Mouse (Mus musculus): Measurements from ENCODE around the gene Npl. TPM values are rescaled to one million over a fixed set of nuclear protein-coding genes. Genes with fewer than 3 reads are reported as not detected.

Gene Npl
- 1 to 10 TPM; 5.4 to 6.8 TPM for total RNA-seq (2021)

DNA sequence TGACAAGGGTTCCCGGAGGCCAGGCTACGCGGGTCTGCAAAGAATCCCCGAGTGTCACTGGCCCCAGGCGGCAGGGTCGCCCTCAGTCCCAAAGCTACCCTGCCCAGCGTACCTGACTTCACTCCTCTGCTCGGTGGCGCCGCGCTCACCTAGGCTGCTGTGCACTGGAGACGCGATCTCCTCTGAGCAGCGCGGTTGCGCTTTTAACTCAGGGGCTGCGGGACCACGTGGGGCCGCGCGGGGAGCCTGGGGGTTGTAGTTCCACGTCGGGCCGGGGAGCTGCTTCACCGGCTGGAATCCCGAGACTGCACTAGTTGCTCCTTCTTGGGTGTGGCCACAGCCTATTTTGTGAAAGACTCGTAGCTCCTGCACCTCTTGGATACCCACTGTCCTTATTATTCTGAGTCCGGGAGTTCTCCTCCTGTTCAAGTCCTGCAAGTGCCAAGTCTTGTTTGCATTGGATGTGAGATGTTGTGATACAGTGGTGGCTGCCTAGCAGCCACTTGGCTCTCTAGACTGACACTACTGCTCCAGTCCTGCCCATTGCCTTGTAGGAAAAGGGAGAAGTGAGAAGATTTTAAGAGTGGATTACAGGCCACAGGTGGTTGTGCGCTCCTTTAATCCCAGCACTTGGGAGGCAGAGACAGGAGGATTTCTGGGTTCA lies at the start of gene Npl:
Gene Npl (minus strand): TSS at position 510 of the 664 bp plus-strand sequence.
- peak; percentile 66 for DNase-seq
- intact Hi-C loops (cut with DNase I) = loop anchor here (10.0 kb wide), 2 partner anchors 255 to 635 kb away; no protein-coding TSS in a partner anchor

DNA sequence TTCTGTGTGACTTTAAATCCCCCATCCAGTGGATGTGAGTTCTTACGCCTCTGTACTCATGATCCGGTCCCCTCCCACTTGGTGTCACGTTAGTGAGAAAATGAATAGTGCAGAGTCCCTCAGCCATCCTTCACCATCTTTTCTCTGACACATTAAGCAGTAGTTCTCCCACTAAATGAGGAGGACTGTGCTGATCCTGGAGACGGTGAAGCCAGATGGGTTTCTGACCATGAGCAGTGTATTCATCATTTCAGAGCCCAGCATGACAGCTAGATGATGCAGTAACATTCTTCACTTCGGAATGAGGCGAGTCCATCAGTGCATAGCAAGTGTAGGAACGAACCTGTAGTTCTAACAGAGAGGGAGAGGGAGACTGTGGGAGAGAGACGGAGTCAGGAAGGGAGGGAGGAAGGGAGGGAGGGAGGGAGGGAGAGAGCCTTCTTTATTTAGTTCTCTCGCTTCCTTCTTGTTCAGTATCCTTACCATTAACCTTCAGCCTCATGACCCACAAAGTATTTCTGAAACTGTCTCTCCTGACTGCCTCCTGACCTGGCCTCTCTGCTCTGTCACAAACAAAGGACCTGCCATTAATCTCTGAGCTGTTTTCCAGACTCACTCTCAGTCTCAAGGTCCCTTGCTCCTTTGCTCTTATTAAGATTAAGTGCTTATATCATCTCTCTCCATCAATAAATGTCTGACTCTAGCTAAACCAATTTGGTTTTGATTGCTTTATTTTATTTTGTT lies 49.6 kb upstream of the Npl start:
- DNase-seq = no peak
- intact Hi-C loops (cut with DNase I) = no loop called here

DNA sequence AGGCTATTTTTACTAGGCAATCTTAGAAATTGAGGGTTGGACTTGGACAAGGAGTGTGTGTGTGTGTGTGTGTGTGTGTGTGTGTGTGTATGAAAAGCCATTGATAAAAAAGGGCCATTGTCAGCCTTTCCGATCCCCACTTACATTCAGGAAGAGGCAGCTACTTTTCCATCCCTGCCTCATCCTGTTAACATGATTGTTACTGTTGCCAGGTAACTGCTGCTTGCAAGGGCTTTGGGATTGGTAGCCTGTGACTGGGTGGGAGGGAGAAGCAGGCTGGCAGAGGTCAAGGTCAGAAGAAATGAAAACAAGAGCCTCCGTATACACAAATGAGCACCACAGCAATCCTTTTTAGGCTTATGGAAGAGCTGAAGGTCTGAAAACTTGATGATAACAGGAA lies 48.9 kb upstream of the Npl start:
- peak; percentile 9 for DNase-seq
- intact Hi-C loops (cut with DNase I) = no loop called here

DNA sequence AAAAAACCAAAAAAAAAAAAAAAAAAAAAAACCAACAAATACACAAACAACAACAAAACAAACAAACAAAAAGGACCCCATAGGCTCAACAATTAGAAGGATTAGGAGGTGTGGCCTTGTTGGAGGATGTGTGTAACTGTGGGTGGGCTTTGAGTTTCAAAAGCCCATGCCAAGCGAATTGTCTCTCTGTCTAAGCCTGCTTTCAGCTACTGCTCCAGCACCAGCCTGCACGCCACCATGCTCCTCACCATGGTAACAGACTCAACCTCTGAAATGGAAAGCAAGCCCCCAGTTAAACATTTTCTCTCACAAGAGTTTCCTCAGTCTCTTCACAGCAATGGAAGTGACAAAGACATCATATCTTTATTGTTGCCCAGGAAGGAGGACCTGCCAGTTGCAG lies 43.8 kb upstream of the Npl start:
- no peak for DNase-seq
- intact Hi-C loops (cut with DNase I) = no loop called here

DNA sequence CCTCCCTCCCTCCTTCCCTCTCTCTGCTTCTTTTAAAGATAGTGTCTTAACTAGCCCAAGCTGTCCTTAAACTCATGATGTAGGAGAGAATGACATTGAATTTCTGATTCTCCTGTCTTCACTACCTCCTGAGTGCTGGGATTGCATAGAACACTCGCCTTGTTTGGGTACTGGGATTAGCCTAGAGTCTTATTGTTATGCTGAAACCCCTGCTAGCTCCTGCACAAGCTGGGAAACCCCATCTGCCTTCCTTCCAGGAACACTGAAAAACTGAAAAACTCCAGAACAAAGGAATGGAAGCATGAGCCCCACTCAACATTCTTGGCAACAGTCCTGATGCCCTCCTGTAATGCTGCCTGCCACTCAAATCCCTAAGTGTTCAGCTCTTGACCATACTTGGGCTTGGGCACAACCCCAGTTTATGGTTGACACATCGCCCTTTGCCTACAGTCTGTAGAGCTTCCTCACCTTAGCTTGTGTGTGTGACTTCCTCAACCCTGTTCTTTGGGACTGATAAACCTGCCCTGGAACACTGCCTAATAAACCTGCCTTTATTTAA lies 40.4 kb upstream of the Npl start:
- intact Hi-C loops (cut with DNase I) = no loop called here
- DNase-seq = no peak

DNA sequence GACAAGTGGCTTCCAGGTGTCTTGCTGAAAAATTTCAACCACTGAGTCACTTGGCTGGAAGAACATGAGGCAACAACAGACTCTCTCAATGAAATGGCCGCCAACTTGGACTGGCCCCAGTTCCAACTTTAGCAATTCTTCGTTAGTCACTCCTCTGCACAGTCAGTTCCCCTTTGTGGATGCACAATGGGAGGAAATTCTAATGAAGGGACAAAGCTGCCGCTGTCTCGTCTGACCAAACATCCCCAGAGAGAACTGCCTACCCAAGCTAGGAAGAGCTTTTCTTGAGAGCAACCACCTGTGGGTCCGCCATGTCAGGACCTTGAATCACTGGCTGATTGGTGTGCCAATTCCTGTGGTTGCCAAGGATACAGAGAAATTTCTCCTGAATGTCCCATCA lies 38.1 kb upstream of the Npl start:
- intact Hi-C loops (cut with DNase I) = no loop called here

DNA sequence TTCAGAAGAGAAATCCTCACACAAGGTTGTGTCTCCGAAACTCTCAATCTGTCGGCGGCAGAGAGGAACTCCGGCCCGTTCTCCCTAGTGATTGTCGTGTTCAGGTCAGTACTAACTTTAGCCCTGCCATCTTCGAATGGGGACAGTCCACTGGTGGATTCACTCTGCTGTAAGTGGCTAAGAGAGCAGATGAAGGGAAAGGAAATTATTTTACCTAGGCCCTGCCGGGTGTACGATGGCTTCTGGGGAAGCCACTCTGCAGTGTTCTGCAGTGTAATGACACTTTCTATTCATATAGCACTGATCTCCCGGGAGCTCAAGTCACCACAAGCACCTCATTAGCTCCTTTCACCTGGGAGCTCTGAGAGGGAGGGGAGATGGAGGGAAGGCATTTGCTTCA lies 37.0 kb upstream of the Npl start:
- DNase-seq = no peak
- intact Hi-C loops (cut with DNase I) = no loop called here

More for the DNA sequence above, 38.1 kb upstream of the Npl start:
- DNase-seq = no peak

DNA sequence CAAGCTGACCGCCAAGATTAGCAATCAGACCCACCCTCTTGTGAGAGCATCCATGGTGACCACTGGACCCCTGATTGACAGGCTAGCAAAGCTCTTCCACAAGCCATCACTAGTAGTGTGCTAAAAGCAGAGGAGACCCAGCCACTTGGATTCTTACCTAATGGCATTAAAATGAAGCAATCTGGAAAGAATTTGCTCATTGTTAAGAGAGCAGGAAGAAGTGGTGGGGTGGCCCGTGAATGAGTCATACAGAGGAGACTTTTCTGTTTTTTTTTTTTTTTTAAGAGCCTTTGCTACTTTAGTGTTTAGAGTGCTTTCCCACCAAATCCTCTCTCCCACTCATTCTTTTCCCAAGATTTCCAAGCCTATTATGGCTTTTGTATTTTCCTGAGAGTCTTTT lies 35.9 kb upstream of the Npl start:
- no peak for DNase-seq
- intact Hi-C loops (cut with DNase I) = no loop called here

DNA sequence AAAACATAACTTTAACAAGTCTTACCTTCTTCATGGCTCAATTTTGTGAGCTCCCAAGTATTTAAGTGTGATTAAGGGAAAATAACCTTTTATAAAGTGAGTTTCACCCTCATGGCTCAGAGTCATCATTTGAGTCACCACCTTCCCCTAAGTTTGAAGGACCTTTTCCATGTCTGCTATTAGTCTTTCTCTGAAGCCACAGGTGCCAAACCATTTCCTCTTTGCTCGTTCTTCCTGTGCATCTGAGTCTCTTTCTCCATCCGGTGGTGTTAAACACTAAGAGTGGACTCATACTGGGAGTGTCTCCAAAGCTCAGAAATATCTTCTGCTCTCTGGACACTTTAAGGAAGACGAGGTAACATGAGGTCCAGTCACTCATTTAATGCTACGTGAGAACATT lies 33.3 kb upstream of the Npl start:
- intact Hi-C loops (cut with DNase I) = no loop called here

DNA sequence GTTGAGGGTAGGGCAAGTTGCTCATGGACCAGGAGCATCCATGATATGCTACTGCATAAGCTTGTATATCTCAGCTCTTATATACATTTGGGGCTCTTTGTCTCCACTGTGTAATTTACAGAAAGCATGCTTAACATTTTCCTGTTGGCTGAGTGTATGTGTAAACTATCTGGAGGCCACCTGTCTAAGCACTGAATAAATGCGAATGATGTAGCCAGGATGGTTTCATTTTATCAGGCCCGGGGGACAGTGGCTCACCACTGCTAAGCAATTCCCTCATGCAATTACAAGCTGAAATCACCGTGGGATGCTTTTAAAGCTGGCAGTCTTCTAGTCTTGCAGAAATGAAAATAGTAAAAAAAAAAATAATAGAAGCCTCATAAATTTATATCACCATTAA lies 24.9 kb upstream of the Npl start:
- DNase-seq = no peak

More for the DNA sequence above, 33.3 kb upstream of the Npl start:
- DNase-seq = no peak

DNA sequence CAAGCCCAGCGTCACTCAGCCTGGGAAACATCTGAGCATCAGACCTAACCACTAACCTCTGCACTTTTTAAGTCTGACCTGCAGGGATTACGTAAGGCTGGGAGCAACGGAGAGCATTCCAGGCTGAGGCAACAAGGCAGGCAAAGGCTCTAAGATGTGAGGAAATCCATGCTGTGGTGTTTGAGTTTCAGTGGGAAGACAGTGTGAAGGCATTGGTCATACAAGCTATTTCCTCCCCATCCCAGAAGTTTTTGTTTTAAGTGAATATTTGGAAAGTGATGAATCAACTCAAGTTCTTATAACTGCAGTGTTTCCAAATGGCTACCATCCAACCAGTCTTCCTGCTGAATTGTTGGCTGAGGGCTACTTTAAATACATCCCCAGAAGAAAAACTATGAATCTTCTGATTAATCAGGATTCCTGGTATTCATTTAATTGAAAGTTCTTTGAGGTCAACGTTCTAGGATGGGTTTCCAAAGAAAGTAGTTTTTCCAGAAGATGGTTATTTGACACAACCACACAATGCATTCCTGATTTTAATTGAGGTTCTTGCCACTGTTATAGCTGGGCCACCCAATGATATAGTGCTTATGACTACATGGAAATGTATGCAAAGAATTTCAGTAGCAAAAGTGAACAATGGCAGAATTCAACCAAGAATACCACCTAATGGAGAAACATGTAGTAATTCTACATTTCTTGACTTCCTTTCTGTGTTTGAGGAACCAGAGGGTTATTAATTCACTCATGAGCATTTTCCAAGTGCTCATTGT lies 22.6 kb upstream of the Npl start:
- intact Hi-C loops (cut with DNase I) = no loop called here
- DNase-seq = no peak

More for the DNA sequence above, 24.9 kb upstream of the Npl start:
- intact Hi-C loops (cut with DNase I) = no loop called here

DNA sequence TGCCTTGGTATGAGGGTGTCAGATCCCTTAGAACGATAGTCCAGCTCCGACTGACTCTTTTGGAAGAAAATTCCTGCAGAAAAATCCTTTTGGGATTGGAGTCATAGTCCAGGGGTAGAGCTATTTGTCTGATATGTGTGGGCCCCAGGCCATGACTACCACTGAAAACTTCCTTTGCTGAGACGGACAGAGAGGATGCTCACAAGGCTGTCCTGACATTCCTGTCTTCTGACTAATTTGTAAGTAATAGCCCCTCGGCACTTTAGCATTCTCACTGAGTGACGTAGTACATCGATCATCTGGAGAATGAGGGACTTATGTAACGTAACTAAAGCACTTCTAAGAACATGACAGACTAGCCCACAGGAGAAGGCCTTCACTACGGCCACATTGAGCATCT lies 15.9 kb upstream of the Npl start:
- no peak for DNase-seq
- intact Hi-C loops (cut with DNase I) = no loop called here

DNA sequence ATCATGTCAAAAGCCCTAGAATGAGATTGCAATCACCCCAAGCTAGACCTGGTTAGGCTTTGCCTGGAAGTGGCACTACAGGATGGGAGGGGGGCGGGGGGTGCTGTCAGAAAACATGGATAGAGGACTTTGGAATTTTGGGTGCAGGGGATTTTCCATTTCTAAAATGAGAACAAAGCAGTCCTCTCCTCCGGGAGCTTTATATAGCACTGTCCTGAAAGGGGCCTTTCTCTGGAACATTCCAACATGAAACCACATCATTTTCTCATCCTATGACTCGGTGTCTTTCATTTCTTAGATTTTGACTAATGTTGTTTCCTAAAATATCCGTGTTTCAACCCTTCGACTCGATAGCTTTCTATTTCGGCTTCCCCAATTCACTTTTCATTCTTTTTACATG lies 14.9 kb upstream of the Npl start:
- intact Hi-C loops (cut with DNase I) = no loop called here
- no peak for DNase-seq

DNA sequence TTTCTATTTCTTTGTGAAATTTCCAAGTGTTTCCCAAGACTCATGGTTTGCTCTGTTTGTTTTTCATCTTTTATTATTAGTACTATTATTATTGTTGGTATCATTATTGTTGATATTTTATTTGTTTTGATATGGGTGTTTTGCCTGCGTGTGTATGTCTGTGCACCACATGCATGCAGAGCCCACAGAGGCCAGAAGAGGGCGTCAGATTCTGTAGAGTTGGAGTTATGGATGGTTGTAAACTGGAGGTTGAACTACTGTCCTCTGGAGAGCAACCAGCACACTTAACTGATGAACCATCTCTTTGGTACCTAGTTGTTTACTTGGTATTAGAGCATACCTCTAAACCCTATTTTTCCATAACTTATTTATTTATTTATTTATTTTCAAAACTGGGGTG lies 13.8 kb upstream of the Npl start:
- intact Hi-C loops (cut with DNase I) = no loop called here
- DNase-seq = no peak

DNA sequence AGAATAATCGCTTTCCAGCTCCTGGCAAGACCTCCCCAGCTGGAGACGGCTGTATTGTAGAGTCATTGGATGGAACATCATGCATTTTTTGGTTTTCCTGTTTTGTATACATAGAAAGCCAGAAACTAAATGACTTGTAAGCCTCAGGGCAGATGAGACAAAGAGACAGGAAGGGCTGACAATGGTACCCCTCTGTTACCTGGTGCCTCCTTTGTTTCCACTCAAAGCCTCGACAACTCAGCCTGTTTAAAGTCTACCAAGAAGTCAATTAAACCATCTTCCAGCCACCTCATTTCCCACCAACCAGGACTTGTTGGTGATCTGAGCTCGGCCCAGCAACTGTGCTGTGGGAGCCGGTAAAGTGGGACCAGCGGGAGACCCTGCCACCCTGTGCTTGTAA lies 11.0 kb upstream of the Npl start:
- DNase-seq = no peak
- intact Hi-C loops (cut with DNase I) = no loop called here

DNA sequence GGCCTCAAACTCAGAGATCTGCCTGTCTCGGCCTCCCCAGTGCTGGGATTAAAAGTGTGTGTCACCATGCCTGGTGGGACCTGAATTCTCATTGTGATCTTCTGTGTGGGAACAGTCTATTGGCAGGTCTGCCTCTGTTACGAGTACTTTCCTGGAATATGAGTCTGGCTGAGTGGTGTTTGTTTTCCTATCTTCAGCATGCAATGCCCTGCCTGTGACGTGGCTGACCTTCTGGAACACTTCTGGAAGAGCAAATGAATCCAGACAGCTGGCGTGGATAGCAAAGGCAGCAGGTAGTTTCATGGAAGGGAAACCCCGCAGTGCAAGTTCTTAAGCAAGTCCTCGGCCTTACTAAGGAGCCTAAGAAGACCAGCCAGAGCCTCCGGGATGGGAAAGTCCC lies 9.9 kb upstream of the Npl start:
- intact Hi-C loops (cut with DNase I) = loop anchor here (10.0 kb wide), 2 partner anchors 245 to 625 kb away; no protein-coding TSS in a partner anchor
- no peak for DNase-seq

DNA sequence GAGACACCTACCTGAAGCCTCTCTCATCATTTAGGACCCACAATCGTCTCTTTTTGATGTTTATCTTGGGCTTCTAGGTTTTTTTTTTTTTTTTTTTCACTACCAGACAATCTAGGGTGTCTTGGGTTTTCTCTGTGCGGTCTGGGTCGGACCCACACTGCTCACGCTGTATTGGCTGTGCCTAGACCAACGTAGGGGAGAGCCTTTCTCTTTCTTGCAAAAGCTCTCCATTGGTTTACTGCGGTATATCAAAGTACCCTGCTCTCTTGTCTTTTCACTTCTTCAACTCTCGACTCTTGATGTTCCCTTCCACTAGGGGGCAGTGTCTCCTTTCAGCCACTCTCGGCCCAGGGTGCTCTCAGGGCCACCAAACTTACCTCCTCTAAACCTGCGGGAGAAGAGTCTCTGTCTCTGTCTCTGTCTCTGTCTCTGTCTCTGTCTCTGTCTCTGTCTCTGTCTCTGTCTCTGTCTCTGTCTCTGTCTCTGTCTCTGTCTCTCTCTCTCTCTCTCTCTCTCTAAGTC lies 9.3 kb upstream of the Npl start:
- DNase-seq = peak; percentile 54
- intact Hi-C loops (cut with DNase I) = loop anchor here (10.0 kb wide), 2 partner anchors 246 to 626 kb away; no protein-coding TSS in a partner anchor

DNA sequence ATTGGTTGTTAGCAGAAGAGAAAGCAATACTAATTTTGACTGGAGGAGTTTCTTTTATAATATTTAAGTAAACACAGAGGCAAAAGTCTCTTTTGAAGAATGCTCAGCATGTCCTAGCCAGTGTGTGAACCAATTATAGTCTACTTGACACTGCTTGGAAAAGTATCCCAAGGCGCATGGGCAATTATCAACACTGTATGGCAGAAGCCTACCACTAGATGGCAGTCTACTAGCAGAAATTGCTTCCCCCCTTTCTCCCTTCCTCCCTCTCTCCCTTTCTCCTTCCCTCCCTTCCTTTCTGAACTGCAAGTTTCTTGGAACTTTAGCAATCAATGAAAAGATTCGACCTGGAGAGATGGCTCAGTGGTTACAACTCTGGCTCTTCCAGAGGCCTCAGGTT lies 7.1 kb upstream of the Npl start:
- intact Hi-C loops (cut with DNase I) = loop anchor here (1.0 to 10.0 kb wide), 4 partner anchors 185 to 628 kb away; no protein-coding TSS in a partner anchor
- peak; percentile 23 for DNase-seq

DNA sequence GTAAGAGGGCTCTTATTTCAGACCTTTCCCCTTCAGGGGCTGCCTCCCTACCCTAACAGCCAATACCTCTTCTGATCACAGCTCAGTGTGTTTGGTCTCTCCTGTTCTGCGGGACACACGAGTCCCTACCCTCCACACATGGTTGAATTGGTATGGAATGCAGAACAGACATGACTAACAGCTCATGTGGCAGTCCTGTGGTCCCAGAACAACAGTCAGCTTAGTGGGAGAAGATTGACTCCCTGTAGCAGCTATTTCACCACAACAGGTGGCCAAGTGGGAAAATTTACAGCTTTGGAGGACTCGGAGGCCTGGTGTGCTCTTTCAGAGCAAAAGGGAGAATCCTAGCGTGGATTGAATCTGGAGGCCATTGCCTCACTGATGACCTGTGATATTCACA lies 6.4 kb upstream of the Npl start:
- DNase-seq = no peak
- intact Hi-C loops (cut with DNase I) = loop anchor here (2.0 to 10.0 kb wide), 3 partner anchors 191 to 629 kb away; no protein-coding TSS in a partner anchor

DNA sequence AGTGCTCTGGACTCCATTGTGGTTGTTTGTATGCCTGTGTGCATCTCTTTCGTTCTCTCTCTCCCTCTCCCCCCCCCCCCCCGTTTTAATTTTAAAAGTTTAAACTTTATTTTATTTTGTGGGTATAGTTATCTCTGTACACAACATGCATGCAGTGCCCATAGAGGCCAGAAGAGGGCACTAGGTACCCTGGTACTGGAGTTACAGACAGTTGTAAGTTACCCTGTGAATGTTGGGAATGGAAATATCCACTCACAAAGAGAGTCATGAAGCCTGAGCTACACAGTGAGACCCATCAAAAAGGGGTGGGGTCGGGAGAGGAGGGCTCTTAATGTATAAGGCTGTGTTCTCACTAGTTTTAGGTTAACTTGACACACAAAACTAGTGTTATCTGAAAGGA lies 969 bp upstream of the Npl start:
- intact Hi-C loops (cut with DNase I) = loop anchor here (10.0 kb wide), 2 partner anchors 254 to 634 kb away; no protein-coding TSS in a partner anchor
- DNase-seq = peak; percentile 70

DNA sequence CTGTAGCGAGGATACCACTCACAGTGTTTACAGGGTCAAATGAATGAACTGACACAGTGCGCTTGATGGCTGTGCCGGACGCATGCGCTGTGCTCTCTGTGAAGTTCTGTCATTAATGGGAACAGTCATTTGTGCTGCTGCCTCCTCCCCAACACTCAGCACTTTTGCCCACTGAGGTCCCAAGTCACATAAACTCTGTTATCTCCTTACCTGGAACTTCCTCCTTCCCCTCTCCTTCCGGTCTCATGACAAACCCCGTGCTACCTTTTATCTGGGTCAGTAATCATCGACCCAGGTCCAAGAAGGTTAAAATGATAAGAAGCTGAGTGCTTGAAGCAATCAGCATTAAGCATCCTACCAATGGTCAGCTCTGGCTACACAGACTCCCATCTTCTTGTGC lies 2.3 kb downstream of the Npl start:
- intact Hi-C loops (cut with DNase I) = no loop called here

More for the DNA sequence above, 2.3 kb downstream of the Npl start:
- no peak for DNase-seq
